Mouse (Mus musculus): ENCODE measurements around the gene Tex12. TPM values are rescaled to one million over a fixed set of nuclear protein-coding genes. Genes with fewer than 3 reads are reported as not detected.

Gene Tex12
- polyA plus RNA-seq, 1 experiment from 2014 or later = 0.28 TPM

Other genes with a start within 250 kb of the Tex12 start
- 77.9 and 79.4 TPM in 2 replicates for gene Rpl10-ps3, start 216.4 kb downstream of the Tex12 start, polyA plus RNA-seq (2015; fragmentation: Nextera tagmentation; extraction: Ambion mirVana)
- gene Plet1, start 66.8 kb downstream of the Tex12 start, polyA plus RNA-seq (2015; fragmentation: Nextera tagmentation; extraction: Ambion mirVana) = 0.53 and 0.75 TPM in 2 replicates
- gene Pts, start 32.6 kb downstream of the Tex12 start, polyA plus RNA-seq (2015; fragmentation: Nextera tagmentation; extraction: Ambion mirVana) = 114 and 124 TPM in 2 replicates
- gene Il18, start 6.5 kb downstream of the Tex12 start, polyA plus RNA-seq (2015; fragmentation: Nextera tagmentation; extraction: Ambion mirVana) = 21.0 and 26.0 TPM in 2 replicates
- gene Bco2, start 6.1 kb downstream of the Tex12 start, polyA plus RNA-seq (2015; fragmentation: Nextera tagmentation; extraction: Ambion mirVana) = 0.44 and 0.60 TPM in 2 replicates
- gene Sdhd, start 42.5 kb upstream of the Tex12 start, polyA plus RNA-seq (2015; fragmentation: Nextera tagmentation; extraction: Ambion mirVana) = 222 and 248 TPM in 2 replicates
- gene Timm8b, start 42.6 kb upstream of the Tex12 start, polyA plus RNA-seq (2015; fragmentation: Nextera tagmentation; extraction: Ambion mirVana) = 325 and 329 TPM in 2 replicates
- gene Pih1d2, start 56.0 kb upstream of the Tex12 start, polyA plus RNA-seq (2015; fragmentation: Nextera tagmentation; extraction: Ambion mirVana) = 5.7 and 5.9 TPM in 2 replicates
- gene Nkapd1, start 56.1 kb upstream of the Tex12 start, polyA plus RNA-seq (2015; fragmentation: Nextera tagmentation; extraction: Ambion mirVana) = 16.4 and 19.8 TPM in 2 replicates
- 47.0 and 54.3 TPM in 2 replicates for gene Dlat, start 98.5 kb upstream of the Tex12 start, polyA plus RNA-seq (2015; fragmentation: Nextera tagmentation; extraction: Ambion mirVana)
- 37.8 and 41.0 TPM in 2 replicates for gene Dixdc1, start 178.2 kb upstream of the Tex12 start, polyA plus RNA-seq (2015; fragmentation: Nextera tagmentation; extraction: Ambion mirVana)
- gene 2310030G06Rik, start 185.2 kb upstream of the Tex12 start, polyA plus RNA-seq (2015; fragmentation: Nextera tagmentation; extraction: Ambion mirVana) = 1.2 and 2.5 TPM in 2 replicates
- 8.1 and 9.1 TPM in 2 replicates for gene Cryab, start 190.0 kb upstream of the Tex12 start, polyA plus RNA-seq (2015; fragmentation: Nextera tagmentation; extraction: Ambion mirVana)
- 0.84 and 0.91 TPM in 2 replicates for gene Hspb2, start 191.0 kb upstream of the Tex12 start, polyA plus RNA-seq (2015; fragmentation: Nextera tagmentation; extraction: Ambion mirVana)
- gene Fdxacb1, start 206.9 kb upstream of the Tex12 start, polyA plus RNA-seq (2015; fragmentation: Nextera tagmentation; extraction: Ambion mirVana) = 10.7 and 11.7 TPM in 2 replicates
- gene Alg9, start 213.7 kb upstream of the Tex12 start, polyA plus RNA-seq (2015; fragmentation: Nextera tagmentation; extraction: Ambion mirVana) = 57.2 and 61.5 TPM in 2 replicates
- 46.7 and 56.0 TPM in 2 replicates for gene 1110032A03Rik, start 214.2 kb upstream of the Tex12 start, polyA plus RNA-seq (2015; fragmentation: Nextera tagmentation; extraction: Ambion mirVana)